11 mouse cellular contexts compared by ENCODE assay signal in the genomic region with DNA sequence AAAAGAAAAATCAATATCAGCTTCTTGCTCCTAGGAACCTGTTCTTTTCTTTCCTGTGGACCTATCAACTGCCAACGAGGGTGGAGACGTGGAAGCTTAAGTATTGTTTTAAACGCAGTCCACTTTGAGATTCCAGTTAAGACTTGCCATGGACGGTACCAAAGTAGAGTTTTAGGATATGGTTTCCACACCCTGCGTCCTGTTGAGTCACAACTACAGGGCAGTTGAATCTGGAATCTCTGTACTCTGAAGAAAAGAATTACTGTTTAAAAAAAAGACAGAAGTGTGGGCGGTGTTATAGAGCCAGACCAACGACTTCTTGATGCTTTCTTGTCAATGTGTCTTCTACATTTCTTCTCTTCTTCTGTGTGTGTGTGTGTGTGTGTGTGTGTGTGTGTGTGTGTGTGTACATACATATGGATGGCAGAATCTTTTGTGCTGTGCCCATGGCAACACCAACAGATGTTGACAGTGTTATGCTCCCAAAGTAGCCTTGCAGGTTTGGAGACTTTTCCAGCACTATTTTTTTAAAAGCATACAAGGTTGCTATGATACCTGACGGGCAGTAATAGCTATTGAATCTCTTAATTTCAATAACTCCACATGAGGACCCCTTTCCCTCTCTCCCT.
DNase-seq lines count a peak whose midpoint lies in the region; ATAC-seq lines count a peak whose summit lies in the region.
"Had no signal": no experiment of that assay in that cellular context is flagged by ENCODE, and none has a peak within 500 bp of the region (broad histone marks: within the 10 kb centered on the region; RNA-seq: fewer than 3 reads in every experiment).

No protein-coding gene starts in this region.

- no peaks in the 10 kb centered on the region for H3K36me3 ChIP-seq in heart, embryonic 12.5 days
- H3K36me3 ChIP-seq in forebrain, embryonic 14.5 days (ENCODE audit: control insufficient read depth, insufficient read depth, low read length) = no peaks in the 10 kb centered on the region
- H3K36me3 ChIP-seq in limb, embryonic 10.5 days = no peaks in the 10 kb centered on the region
- no peaks in the 10 kb centered on the region for H3K36me3 ChIP-seq in neural tube, embryonic 12.5 days

- intact Hi-C loops in heart, postnatal 36 days (cut with DNase I) = no loop called here

- peak overlapping the region; percentile 4 for H3K4me2 ChIP-seq in heart, embryonic 12.5 days
- H3K4me2 ChIP-seq in forebrain, embryonic 14.5 days (ENCODE audit: low read length) = peak overlapping the region; percentile 33
- H3K4me2 ChIP-seq in neural tube, embryonic 12.5 days (replicated peaks) = peak overlapping the region; percentile 37
- H3K4me2 ChIP-seq: liver, embryonic 11.5 days had no signal

- no peaks in the 10 kb centered on the region for H3K4me1 ChIP-seq in heart, embryonic 12.5 days (replicated peaks)
- no peaks in the 10 kb centered on the region for H3K4me1 ChIP-seq in forebrain, embryonic 14.5 days (ENCODE audit: control insufficient read depth, insufficient read depth, low read length)
- H3K4me1 ChIP-seq in limb, embryonic 10.5 days = peaks cover 13% of the 10 kb centered on the region
- peaks cover 13% of the 10 kb centered on the region for H3K4me1 ChIP-seq in neural tube, embryonic 12.5 days

- DNase-seq in heart, postnatal 36 days = no peak
- DNase-seq in forebrain, embryonic 14.5 days (ENCODE audit: low spot score) = no peak
- DNase-seq in limb, embryonic 10.5 days (ENCODE audit: low spot score) = peak; percentile 40
- DNase-seq in frontal cortex, postnatal 14 days (ENCODE audit: low spot score in 2 of 2) = no peak
- no peak for DNase-seq in layer of hippocampus, adult 9-10 months (ENCODE audit: low spot score)
- no peak for DNase-seq in right cerebral cortex, postnatal 14 days
- DNase-seq: kidney, adult 11 months; lung, postnatal 4 days had no signal

- H3K27me3 ChIP-seq in heart, embryonic 12.5 days (replicated peaks) = no peaks in the 10 kb centered on the region
- H3K27me3 ChIP-seq in forebrain, embryonic 14.5 days (replicated peaks; ENCODE audit: control insufficient read depth, insufficient read depth, low read length) = peaks cover 25% of the 10 kb centered on the region
- H3K27me3 ChIP-seq in limb, embryonic 10.5 days (ENCODE audit: low read depth, poor library complexity, severe bottlenecking) = peaks cover 76% of the 10 kb centered on the region
- peaks cover 69% of the 10 kb centered on the region for H3K27me3 ChIP-seq in neural tube, embryonic 12.5 days (replicated peaks)

- ATAC-seq in heart, embryonic 12.5 days (ENCODE audit: insufficient number of reproducible peaks, low FRiP score) = no peak
- peak; percentile 28 for ATAC-seq in forebrain, embryonic 14.5 days
- peak; percentile 45 for ATAC-seq in neural tube, embryonic 12.5 days (ENCODE audit: low FRiP score, low read depth)

- H3K4me3 ChIP-seq in heart, embryonic 12.5 days = no peak overlapping the region
- no peak overlapping the region for H3K4me3 ChIP-seq in forebrain, embryonic 14.5 days (ENCODE audit: low read depth, low read length)
- no peak overlapping the region for H3K4me3 ChIP-seq in limb, embryonic 10.5 days
- no peak overlapping the region for H3K4me3 ChIP-seq in neural tube, embryonic 12.5 days

- no peak overlapping the region for H3K9ac ChIP-seq in heart, embryonic 12.5 days
- H3K9ac ChIP-seq in forebrain, embryonic 14.5 days (ENCODE audit: low read length) = no peak overlapping the region
- H3K9ac ChIP-seq in neural tube, embryonic 12.5 days = no peak overlapping the region

- H3K27ac ChIP-seq in heart, embryonic 12.5 days (ENCODE audit: poor library complexity, severe bottlenecking) = no peak overlapping the region
- H3K27ac ChIP-seq in forebrain, embryonic 14.5 days (ENCODE audit: low read depth, low read length) = no peak overlapping the region
- no peak overlapping the region for H3K27ac ChIP-seq in limb, embryonic 10.5 days
- no peak overlapping the region for H3K27ac ChIP-seq in neural tube, embryonic 12.5 days

- 58% methylated on average over 8 of the region's 8 CpGs for WGBS in heart, embryonic 12.5 days
- 17% methylated on average over 8 of the region's 8 CpGs for WGBS in forebrain, embryonic 14.5 days
- WGBS in limb, embryonic 10.5 days = 56% methylated on average over 8 of the region's 8 CpGs
- WGBS in neural tube, embryonic 12.5 days = 33% methylated on average over 8 of the region's 8 CpGs

- no peaks in the 10 kb centered on the region for H3K9me3 ChIP-seq in heart, embryonic 12.5 days (replicated peaks)
- H3K9me3 ChIP-seq in forebrain, embryonic 14.5 days (replicated peaks; ENCODE audit: control insufficient read depth, low read length) = no peaks in the 10 kb centered on the region
- no peaks in the 10 kb centered on the region for H3K9me3 ChIP-seq in limb, embryonic 10.5 days (replicated peaks)
- H3K9me3 ChIP-seq in neural tube, embryonic 12.5 days = no peaks in the 10 kb centered on the region
